Mouse (Mus musculus) c-Kit-positive CD71-positive TER-119-negative erythroid progenitor cells, embryonic 14.5 days (primary cell): ENCODE results near the gene Capn8.
A peak's percentile ranks its signal among the peaks of the same experiment; 100 is the strongest.
"Not testable (repeated sequence)": the region's sequence is repeated elsewhere in the genome, so short reads cannot be mapped to it uniquely, and the experiment has no call there.

Experiments used
- DNase-seq: peaks from one replicate; pipeline ENCODE4 v3.0.0-alpha.2; 2013; ENCODE audit warnings: low read depth

The Capn8 gene

DNA sequence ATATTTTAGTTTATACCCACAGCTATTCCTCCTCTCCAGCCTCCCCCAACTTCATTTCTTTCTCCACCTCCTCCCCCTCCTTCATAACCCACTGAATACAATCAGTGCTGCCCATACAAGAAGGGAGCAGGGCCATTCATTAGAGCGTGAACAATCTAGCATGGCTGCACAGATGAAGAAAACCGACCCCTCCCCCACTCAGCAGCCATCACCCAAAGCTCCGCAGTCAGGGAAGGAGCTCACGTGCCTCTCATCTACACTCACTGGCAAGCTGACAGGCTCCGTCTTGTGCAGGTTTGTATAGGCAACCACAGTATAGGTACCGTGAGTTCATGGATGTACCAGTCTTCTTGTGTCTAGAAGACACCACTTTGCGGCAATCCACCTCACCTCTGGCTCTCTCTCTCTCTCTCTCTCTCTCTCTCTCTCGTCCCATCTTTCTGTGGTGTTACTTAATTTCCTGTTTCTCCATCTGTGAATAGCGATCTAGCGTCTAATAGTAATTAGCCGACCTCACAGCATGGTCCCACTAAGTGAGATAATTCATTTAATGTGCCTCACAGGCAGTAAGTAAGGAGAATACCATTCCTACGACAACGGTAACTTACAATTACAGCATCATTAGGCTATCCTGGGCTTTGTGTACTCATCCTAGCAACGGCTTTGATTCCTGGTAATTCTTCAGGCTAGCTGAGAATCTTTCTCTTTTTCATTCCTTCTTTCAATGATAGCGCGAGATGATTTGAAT lies 53.6 kb downstream of the Capn8 start:
- DNase-seq = no peak

DNA sequence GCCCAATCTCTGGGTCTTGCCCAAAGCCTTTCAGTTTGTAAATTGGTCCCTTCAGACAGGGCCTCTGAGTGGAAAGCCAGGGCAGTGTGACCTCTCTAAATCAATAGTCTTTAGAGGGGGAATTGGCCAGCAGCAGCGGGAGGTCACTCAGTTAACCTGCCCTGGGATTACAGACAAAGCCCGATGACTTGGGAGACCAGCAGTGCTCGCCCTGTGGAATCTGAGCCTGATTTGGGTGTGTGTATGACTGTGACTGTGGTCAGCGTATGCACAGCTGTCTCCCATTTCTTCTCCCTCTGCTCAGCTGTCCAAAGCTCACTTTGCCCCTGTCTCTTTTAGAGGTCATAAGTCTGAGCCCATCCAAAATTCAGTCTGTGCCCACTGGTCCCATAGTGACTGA lies 55.7 kb downstream of the Capn8 start:
- DNase-seq = no peak

DNA sequence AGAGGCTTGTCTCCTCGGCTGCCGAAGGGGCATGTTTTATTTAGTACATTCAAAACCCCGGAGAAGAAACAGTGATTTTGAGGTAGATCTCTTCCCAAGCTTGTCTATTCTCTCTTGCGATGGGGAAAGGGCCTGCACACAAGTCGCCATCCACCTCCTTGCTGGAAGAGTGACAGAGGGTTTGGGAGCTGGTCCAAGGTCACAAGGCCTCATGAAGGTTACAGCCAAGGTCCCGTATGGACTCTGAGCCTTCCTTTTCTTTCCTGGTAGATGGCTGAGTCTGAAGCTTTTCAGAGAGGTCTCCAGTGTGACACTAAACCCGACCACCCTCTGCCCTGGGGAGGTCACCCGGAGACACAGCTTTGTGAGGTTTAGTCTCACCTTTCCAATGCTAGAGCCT lies 56.4 kb downstream of the Capn8 start:
- DNase-seq = no peak

DNA sequence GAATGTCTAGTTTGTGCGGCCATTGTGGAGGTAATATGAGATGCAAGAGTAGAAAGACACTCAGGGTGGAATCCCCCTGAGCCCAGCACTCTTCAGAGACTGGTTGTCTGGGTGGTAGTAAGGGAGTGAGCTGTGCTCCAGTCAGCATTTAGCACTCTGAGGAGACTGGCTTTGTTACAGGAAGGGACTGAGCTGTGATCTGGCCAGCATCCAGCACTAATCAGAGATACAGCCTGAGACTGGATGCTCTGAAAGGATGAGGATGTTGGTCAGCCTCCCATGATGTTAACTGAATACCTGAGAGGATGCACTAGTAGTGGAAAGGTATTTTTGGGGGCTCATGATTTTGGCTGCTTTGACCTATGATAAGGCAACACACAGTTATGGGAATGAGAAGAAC lies 61.4 kb downstream of the Capn8 start:
- no peak for DNase-seq

DNA sequence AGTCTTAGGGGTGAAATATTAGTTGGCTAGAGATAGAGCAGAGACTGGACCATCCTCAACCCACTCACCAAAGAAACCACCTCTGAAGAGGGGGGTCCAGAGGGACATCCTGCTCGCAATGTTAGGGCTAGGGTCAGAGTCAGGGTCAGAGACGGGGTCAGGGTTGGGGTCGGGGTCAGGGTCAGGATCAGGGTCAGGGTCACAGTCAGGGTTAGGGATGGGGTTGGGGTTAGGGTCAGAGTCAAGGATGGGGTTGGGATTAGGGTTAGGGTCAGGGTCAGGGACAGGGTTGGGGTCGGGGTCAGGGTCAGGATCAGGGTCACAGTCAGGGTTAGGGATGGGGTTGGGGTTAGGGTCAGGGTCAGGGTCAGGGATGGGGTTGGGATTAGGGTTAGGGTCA lies 64.4 kb downstream of the Capn8 start:
- no peak for DNase-seq

DNA sequence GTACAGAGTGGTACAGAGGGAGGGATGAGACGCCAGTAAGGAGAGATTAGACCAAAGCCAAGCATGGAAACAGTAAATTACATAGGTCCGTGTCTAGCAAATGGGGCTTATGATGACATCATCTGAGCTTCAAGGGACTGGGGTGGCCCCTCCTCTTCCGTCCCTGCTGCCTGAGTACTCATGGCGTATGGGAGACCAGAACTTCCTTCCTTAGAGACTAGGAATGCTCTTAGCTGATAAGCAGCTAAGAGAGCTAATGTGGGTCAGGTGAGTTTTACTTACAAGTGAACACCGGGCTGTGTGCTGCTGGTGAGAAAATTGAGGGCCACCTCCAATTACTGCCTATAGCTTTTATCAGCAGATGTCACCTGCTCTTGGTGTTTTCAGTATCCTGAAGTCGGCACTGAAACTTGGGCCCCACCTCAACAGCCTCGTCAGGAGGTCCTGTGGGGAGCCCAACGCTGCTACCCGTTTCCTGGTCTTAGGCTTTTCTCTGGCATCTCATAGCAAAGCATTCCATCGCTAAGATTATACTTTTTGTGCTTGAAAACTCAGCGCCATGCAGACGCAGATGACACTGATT lies 69.0 kb downstream of the Capn8 start:
- peak; percentile 53 for DNase-seq

DNA sequence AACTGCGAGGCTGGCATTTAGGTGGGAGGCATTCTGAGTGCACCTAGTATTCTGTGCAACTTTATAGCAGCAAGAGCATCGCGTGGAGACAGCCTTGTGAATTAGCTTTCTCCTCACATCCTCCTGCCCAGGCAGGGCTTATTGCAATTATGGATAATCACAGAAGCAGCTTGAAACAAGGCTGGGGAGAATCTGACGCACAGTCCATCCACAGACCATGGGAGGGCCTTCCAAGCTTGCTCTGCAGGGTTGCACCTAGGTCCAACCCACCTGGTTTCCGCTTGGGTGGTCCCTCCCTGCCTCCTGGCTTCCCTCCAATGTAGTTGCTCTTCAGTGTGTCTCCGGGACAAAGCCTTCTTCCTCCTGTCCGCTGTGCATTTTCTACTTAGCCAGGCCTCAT lies 74.2 kb downstream of the Capn8 start:
- no peak for DNase-seq

DNA sequence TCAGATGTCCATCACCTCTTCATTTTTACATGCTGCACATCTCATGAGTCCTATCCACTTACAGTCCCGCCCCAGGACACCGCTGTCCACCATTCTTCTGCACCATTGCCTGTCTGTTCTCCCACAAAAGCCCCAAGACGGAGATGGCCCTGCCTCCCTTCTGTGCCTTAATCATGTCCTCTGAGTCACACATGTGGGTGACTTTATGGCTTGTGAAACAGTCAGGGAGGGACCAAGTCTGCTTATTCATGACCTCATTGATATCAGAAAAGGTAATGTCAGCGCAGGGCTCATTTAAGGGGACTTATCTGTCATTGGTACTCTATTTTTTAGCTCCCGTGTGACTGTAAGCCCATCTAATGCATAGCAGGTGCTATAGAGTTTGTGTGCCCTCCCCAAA lies 74.6 kb downstream of the Capn8 start:
- DNase-seq = no peak

DNA sequence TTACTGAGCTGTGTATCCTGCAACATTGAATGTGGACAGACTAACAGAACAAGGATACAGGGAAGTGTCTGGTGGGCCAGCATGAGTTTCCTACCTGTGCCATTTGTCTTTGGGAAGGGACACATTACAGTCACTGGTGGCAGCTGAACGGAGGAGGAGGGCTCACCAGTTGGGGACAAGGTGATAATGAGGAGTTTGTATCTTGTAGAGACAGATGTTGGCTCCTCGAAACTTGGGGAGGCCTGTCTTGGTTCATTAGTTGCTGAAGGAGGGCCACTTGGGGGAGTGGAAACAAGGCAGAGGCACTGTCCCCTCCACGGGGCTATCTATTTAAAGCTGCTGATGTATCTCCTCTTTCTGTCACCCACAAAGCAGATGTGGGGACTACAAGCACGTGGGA lies 75.3 kb downstream of the Capn8 start:
- DNase-seq = no peak

DNA sequence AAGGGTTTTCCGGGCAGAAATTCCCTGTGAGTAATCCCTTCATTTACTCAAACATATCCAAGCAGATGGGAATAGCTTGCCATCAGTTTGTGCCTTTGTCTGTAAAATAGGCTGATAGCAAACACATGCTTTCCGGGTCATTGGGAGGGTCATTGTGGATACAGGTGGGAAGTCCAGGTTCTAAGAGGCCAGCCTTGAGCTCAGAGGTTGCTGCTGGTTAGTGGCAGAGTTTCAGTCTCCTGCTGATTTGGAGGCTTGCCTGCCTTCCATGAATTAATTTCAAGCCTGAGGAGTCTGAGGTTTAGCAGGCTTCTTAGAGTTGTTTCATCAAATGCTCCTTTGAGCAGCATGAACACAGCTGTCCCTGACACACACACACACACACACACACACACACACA lies 78.0 kb downstream of the Capn8 start:
- no peak for DNase-seq

DNA sequence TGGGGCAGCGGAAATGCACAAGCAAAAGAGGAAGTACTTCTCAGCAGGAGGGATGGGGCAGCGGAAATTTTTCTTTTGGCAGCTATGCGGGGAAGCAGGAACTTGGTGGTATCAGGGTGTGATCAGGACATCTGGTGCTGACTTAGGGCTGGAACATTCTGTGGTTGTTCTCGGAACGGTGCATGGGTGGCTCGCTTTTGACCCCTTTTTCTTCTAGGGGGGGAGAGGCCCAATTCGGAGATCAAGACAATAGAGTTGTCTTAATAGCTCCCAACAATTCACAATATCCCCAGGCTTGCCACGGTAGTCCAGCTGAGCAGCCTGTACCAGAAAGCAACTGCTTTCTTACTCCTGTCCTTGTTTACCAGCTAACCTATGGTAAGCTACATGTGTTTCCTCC lies 79.6 kb downstream of the Capn8 start:
- DNase-seq = not testable (repeated sequence)

DNA sequence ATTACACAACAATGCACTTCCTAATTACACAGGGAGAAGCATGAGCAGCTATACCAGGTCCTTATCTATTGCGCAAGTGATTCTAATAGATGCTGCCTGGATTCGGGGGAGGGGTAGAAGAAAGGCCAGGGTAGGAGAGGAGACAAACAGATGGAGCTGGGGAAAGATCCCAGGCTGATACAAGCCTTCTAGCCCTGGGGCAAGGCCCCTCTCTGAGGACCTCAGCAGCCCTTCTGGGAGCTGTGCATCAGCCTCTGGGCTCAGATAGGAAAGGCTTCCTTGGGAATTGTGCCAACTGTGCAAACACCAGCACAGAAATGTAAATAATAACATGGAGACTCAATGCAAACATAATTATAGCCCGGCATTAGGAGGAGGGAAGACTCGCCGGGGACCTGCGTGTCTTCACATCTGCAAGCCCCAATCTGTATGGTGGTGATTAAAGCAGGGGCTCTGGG lies 80.4 kb downstream of the Capn8 start:
- DNase-seq = no peak

DNA sequence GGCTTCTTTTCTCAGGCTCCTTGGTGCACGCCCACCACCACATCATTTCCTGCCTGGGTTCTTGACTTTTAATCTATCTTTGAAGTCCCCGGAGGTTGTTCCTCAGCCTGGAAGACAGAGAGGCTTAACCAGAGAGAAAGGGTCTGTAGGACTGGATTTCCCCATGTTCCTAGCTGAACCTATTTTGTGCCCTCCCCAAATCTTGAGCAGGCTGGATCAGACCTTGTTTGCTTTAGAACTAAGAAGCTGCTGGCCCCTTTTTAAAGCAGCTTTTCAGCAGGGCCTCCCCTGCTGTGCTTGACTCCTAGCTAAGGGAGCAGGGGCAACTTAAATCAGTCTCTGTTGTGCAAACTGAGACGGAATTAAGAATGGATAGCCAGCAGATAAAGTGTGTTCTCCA lies 82.0 kb downstream of the Capn8 start:
- no peak for DNase-seq

DNA sequence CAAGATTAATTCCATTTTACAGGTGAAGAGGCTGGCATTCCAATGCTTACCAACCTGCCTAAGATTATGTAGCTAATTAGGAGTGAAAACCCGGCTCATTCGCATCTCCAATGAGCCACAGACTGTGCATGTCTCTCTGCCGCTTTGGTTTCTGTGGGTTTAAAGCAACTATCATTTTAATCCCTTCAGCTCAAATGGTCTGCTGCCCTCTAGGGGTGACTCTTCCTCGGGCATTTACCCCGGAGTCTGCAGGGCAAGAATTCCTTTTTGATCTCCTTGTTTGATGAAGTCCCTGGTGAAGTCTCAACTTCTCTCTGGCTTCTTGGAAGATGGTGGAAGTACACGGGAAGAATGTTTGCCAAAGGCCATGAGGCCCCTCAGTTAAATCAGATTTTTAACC lies 93.0 kb downstream of the Capn8 start:
- peak; percentile 21 for DNase-seq

DNA sequence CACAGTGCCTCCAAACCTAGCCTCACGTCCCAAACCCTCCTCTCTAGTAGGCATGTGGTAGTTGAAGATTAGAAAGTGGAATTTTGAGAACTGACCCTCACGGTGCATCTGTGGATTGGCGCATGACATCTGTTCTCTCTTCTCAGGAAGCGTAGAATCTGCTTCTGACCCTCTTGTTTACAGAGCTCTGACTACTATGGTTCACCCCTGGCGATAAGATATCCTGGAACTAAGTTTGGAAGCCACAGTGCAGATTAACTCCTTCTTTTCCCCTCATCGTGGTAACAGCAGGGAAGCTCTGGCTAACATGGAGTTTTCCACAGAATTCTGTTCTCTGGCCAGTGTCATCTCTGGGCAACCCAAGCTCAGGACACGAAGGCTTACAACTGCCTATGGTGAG lies 95.6 kb downstream of the Capn8 start:
- DNase-seq = no peak

DNA sequence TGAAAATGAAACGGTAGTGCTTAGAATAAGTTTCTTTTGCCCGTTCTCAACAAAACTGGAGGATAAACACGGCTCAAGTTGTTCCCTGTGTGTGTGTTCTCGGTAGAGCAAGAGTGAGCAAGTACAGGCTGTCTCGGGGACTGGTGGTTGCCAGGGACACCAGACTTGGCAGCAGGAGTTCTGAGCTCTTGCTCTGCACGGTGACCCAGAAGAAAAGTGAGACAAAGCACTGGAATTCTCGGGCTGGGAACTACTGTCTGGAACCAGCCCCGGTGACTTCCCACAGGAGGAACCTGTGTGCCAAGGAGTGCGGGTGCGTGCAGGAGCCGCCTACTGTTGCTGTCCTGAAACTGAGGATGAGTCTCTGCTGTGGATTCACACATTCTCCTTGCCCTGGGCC lies 98.9 kb downstream of the Capn8 start:
- no peak for DNase-seq

DNA sequence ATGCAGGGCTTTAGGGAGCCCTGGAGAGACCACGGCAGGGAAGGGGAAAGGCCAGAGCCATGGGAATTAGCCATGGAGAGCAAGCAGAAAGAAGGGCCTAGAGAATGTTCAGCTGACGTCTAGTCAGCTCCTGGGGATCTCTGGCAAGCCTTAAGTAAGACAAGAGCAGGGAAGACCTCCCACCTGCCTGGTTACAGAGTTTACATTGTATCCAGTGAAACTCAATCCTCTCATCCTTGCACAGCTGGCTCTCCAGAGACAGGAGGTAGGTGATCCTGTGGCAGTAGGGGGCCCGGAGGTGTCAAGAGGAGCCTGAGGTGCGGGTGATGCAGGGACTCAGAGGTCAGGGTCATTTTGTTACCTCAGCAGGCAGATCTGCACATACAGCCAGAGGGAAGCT lies 100.0 kb downstream of the Capn8 start:
- no peak for DNase-seq

DNA sequence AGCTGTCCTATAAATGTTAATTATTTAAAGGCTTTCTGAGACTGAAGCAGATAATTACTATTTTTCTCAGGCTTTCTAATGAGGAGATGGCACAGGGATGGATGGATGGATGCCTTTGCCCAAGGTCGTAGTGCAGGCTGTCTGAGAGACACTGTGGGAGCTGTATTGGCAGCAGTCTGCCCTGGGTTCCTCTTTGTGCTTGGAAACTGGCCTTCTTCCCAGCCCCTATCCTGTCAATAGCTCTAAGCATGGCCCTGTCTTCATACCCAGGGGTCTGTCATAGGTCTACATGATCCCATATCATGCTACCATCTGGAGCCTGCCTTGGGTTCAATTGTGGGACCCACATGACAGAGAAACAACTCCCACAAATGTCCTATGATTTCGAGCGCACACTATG lies 102.5 kb downstream of the Capn8 start:
- no peak for DNase-seq

DNA sequence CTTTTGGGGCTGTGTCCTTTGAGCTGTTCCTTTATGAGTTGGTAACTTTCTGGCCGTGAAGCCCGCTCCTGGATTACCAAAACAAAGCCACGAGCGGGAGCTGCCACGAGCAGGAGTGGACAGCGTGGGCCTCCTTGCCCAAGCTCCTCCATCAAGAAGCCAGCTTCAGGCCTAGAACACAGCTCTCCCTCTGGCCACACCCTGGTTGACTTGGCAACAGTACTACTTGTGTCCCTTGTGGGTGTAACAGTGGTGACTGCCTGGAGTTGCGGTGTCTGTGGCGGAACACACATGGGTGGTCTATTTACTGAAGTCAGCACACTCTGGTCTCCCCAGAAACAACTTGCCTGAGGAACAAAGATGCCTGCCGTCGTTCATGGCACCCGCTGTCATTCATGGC lies 104.9 kb downstream of the Capn8 start:
- no peak for DNase-seq

DNA sequence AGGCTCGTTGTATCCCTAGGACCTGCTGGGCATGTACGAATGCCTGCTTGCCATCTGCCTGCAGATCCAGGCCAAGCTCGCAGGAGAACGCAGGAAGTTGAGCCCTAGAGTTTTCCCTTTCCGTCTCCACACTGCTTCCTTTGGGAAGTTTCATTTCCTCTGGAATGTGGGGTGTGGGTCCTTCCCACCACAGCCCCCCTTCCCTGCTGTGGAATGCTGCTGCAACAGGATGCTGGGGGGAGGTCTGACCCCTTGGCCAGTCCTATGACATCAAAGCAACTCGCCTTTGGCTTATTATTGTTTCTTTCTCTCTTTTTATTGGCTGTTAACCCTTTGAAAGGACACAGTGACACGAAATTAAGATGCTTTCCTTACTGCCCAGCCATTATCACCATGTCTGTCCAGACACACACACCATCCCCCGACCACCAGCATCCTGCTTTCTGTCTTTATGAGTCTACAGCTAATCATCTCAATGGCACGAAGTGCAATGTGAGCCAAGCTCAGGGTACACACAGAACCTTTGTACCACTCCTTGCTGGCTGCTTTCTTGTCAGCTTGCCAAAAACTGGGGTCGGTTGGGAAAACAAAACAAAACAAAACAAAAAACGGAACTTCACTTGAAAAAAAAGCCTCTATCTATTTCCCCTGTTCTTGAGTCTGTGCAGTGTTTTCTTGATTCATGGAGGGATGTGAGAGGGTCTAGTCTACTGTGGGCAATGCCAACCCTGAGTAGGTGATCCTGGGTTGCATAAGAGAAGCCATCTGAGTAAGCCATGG lies 105.9 kb downstream of the Capn8 start:
- DNase-seq = no peak

DNA sequence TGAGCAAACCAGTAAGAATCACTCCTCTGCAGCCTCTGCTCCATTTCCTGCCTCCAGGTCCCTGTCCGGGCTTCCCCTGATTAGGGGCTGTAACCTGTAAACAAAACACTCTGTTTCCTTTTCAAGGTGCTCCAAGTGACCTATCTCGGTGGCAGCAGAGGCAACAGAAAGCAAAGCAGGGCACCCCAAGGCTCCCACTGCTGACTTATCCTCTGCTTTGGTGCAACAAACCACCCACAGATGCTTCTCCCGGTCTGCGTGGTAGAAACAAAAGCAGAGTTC lies 106.5 kb downstream of the Capn8 start:
- DNase-seq = no peak

DNA sequence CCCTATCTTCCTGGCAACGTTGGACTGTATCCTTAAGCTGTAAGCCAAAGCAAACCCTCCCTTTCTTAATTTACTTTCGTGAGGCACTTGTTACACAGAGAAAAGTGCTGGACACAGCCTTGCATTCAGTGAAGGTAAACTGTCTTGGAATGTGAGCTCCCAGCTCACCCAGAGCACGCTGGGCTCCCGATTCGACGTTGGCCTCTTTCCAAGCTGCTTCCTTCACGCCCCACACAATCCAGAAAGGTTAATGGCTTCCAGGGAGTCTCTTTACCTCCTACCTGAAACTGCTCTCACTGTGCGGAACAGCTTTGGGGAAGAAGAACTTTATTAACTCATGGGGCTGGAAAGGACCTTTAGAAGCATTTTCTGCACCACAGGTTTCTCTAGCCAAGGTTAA lies 110.5 kb downstream of the Capn8 start:
- DNase-seq = no peak

DNA sequence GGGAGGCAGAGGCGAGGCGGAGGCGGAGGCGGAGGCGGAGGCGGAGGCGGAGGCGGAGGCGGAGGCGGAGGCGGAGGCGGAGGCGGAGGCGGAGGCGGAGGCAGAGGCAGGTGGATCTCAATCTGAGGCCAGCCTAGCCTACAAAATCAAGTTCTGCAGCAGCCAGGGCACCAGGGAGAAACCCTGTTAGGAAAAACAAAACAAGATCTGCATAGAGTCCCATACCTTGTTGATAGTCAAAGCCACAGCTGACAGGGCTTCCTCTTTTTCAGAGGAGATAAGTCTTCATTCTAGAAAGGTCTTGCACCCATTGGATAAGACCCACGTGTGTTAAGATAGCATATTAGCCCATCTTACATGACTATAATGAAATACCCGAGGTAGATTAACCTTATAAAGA lies 113.3 kb downstream of the Capn8 start:
- DNase-seq = no peak

DNA sequence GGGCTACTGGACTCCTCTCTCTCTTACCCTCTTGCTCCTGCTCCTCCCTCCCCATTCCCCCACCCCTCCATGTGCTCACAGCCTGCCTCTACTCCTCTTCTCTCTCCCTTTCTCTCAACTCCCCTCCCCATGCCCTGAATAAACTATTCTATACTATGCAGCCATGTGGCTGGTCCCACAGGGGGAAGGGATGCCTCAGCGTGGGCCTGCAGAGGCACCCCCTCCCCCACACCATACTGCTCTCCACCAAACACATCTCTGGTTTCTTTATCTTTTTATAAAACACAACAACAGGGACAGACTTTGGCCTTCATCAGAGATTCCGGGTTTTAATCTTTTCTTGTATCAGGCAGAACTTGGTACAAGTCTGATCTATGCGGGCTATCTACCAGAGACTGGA lies 114.4 kb downstream of the Capn8 start:
- DNase-seq = no peak
